Mouse (Mus musculus): ENCODE results near the gene Zfp831. TPM values are rescaled to one million over a fixed set of nuclear protein-coding genes. Genes with fewer than 3 reads are reported as not detected.

The Zfp831 gene
- polyA plus RNA-seq, 1 experiment = 0.34 TPM

- no peak overlapping the region for H3K4me3 ChIP-seq (ENCODE audit: insufficient read depth, low read depth, low read length)
- WGBS = 77% methylated on average over 4 of the region's 4 CpGs
- TF ChIP-seq CTCF (conservative IDR thresholded peaks at IDR 0.05; ENCODE audit: insufficient read depth, insufficient read length, low read depth, low read length) (no peak), POLR2A (IDR thresholded peaks at IDR 0.05; ENCODE audit: low read depth, low read length) (no peak)
- H3K27ac ChIP-seq (ENCODE audit: insufficient read depth, low read depth, low read length) = no peak overlapping the region
- no peak for DNase-seq
- H3K36me3 ChIP-seq (ENCODE audit: control insufficient read depth, insufficient read depth, low read length) = no peaks in the 10 kb centered on the region
- no peaks in the 10 kb centered on the region for H3K4me1 ChIP-seq (ENCODE audit: control insufficient read depth, insufficient read depth, low read length)
- H3K27me3 ChIP-seq (replicated peaks; ENCODE audit: control insufficient read depth, insufficient read depth, low read length) = no peaks in the 10 kb centered on the region
Measured at GRCm38 (mm10) chr2:174759189-174759588, 115.9 kb downstream of the Zfp831 start.

Other genes starting within 250 kb of the Zfp831 start
- 45.4 and 48.1 TPM in 2 replicates for gene Nelfcd, start 227.7 kb upstream of the Zfp831 start, polyA plus RNA-seq (2012; rRNA removed)
- gene Ctsz, start 204.5 kb upstream of the Zfp831 start, polyA plus RNA-seq (2012; rRNA removed) = 265 and 268 TPM in 2 replicates
- 0.34 and 0.61 TPM in 2 replicates for gene Tubb1, start 192.8 kb upstream of the Zfp831 start, polyA plus RNA-seq (2012; rRNA removed)
- gene Atp5e, start 179.4 kb upstream of the Zfp831 start, polyA plus RNA-seq (2012; rRNA removed) = 806 and 1,071 TPM in 2 replicates
- 39.9 and 48.1 TPM in 2 replicates for gene Prelid3b, start 170.5 kb upstream of the Zfp831 start, polyA plus RNA-seq (2012; rRNA removed)
- gene Edn3, start 117.1 kb downstream of the Zfp831 start, polyA plus RNA-seq (2012; rRNA removed) = 3.7 and 3.9 TPM in 2 replicates

Measured in kidney, adult 2 months (tissue).